ENCODE assay signal across 25 mouse cellular contexts in genomic region chr8:57528036-57528435, GRCm38 (mm10).
"Had no signal": no experiment of that assay in that cellular context is flagged by ENCODE, and none has a peak within 500 bp of the region (broad histone marks: within the 10 kb centered on the region; RNA-seq: fewer than 3 reads in every experiment).

No protein-coding gene starts in this region.

- H3K9ac ChIP-seq: embryonic facial prominence, embryonic 12.5 days; embryonic facial prominence, embryonic 13.5 days; embryonic facial prominence, embryonic 15.5 days; forebrain, embryonic 12.5 days; forebrain, embryonic 13.5 days; forebrain, embryonic 15.5 days; forebrain, postnatal 0 days had no signal

- H3K4me2 ChIP-seq: embryonic facial prominence, embryonic 12.5 days; embryonic facial prominence, embryonic 13.5 days; embryonic facial prominence, embryonic 15.5 days; forebrain, embryonic 12.5 days; forebrain, embryonic 13.5 days; forebrain, embryonic 15.5 days had no signal

- H3K4me1 ChIP-seq: embryonic facial prominence, embryonic 10.5 days; embryonic facial prominence, embryonic 12.5 days; forebrain, embryonic 10.5 days; forebrain, embryonic 12.5 days had no signal

- H3K36me3 ChIP-seq: embryonic facial prominence, embryonic 15.5 days; forebrain, embryonic 15.5 days had no signal

- ATAC-seq: forebrain, embryonic 13.5 days; forebrain, embryonic 14.5 days; forebrain, embryonic 15.5 days; forebrain, embryonic 16.5 days; forebrain, postnatal 0 days had no signal

- H3K4me3 ChIP-seq: embryonic facial prominence, embryonic 10.5 days; embryonic facial prominence, embryonic 12.5 days; embryonic facial prominence, embryonic 13.5 days; embryonic facial prominence, embryonic 15.5 days; erythroblast, embryonic 14.5 days; forebrain, embryonic 10.5 days; forebrain, embryonic 12.5 days; forebrain, embryonic 13.5 days; forebrain, embryonic 15.5 days; gastrocnemius, adult 2 months had no signal

- DNase-seq: cerebellum, adult 18-20 months; cerebellum, adult 2 months; cerebellum, adult 8-10 months; cerebellum, adult 9-10 months; cerebellum, adult 9-11 months; cerebellum, postnatal 36 days; embryo, embryonic 11 days; forebrain, postnatal 0 days; gastrocnemius, adult 2 months; gastrocnemius, postnatal 10 days; gastrocnemius, postnatal 14 days; gastrocnemius, postnatal 25 days; gastrocnemius, postnatal 36 days; heart, adult 18-20 months had no signal

- H3K9me3 ChIP-seq: embryonic facial prominence, embryonic 10.5 days; embryonic facial prominence, embryonic 12.5 days; embryonic facial prominence, embryonic 13.5 days; embryonic facial prominence, embryonic 15.5 days; forebrain, embryonic 10.5 days; forebrain, embryonic 12.5 days; forebrain, embryonic 13.5 days; forebrain, embryonic 15.5 days had no signal

- H3K27ac ChIP-seq: embryonic facial prominence, embryonic 10.5 days; embryonic facial prominence, embryonic 12.5 days; embryonic facial prominence, embryonic 13.5 days; embryonic facial prominence, embryonic 15.5 days; forebrain, embryonic 10.5 days; forebrain, embryonic 12.5 days; forebrain, embryonic 13.5 days; forebrain, embryonic 15.5 days; gastrocnemius, adult 2 months had no signal

- H3K27me3 ChIP-seq: embryonic facial prominence, embryonic 12.5 days; embryonic facial prominence, embryonic 13.5 days; embryonic facial prominence, embryonic 15.5 days; forebrain, embryonic 12.5 days; forebrain, embryonic 13.5 days; forebrain, embryonic 15.5 days had no signal
